Mouse (Mus musculus) limb, embryonic 13.5 days (tissue): Measurements from ENCODE around the gene Sh3gl2. TPM values are rescaled to one million over a fixed set of nuclear protein-coding genes. Genes with fewer than 3 reads are reported as not detected.

Source experiments
- ATAC-seq: fragments of 200-750 bp; cut with Nextera tagmentation; 2 replicates; pipeline ENCODE4 v1.8.0; 2017; ENCODE audit warnings: low read depth, moderate number of reproducible peaks, moderate TSS enrichment; ENCODE audit not compliant: low FRiP score
- H3K27ac ChIP-seq: fragments of 300-500 bp; sonication (generic); 2 replicates; pipeline ENCODE4 v1.5.1; 2015; ENCODE audit warnings: inconsistent platforms, mild to moderate bottlenecking, moderate library complexity
- H3K27me3 ChIP-seq: fragments of 300-500 bp; sonication (generic); 2 replicates; pipeline ENCODE4 v1.6.1; 2015; ENCODE audit warnings: mild to moderate bottlenecking, inconsistent platforms
- H3K36me3 ChIP-seq: fragments of 300-500 bp; sonication (generic); 2 replicates; pipeline ENCODE4 v1.6.1; 2015; ENCODE audit warnings: inconsistent platforms, mild to moderate bottlenecking, moderate library complexity
- H3K4me1 ChIP-seq: fragments of 300-500 bp; sonication (generic); 2 replicates; pipeline ENCODE4 v1.6.1; 2015; ENCODE audit warnings: inconsistent platforms
- H3K4me2 ChIP-seq: fragments of 300-500 bp; sonication (generic); replicated peaks from 2 replicates; pipeline ENCODE4 v1.6.1; 2015; ENCODE audit warnings: inconsistent platforms, mild to moderate bottlenecking, moderate library complexity
- H3K4me3 ChIP-seq: fragments of 300-500 bp; sonication (generic); 2 replicates; pipeline ENCODE4 v1.5.1; 2015; ENCODE audit warnings: moderate library complexity, mild to moderate bottlenecking, inconsistent platforms
- H3K9ac ChIP-seq: fragments of 300-500 bp; sonication (generic); 2 replicates; pipeline ENCODE4 v1.6.1; 2015; ENCODE audit warnings: mild to moderate bottlenecking, inconsistent platforms
- H3K9me3 ChIP-seq: fragments of 300-500 bp; sonication (generic); 2 replicates; pipeline ENCODE4 v1.6.1; 2016; ENCODE audit warnings: inconsistent platforms
- WGBS: fragments of 180-500 bp; shearing (Covaris S2); methylation state at CpG from one replicate; pipeline ENCODE4 v1.1.7; 2015; 5-methylcytosine and 5-hydroxymethylcytosine counted together
- polyA plus RNA-seq: library from polyadenylated mRNA; unstranded; fragments of >200 nt; fragmentation: Nextera tagmentation; extraction: Ambion mirVana; gene quantifications from 2 replicates; pipeline ENCODE4 v1.2.1, GENCODE M21; 2015

Sh3gl2 gene
- polyA plus RNA-seq, 1 experiment from 2014 or later, result 4.0 TPM

GRCm38 (mm10) chr4:85339126-85339525, 134.2 kb downstream of the Sh3gl2 start:
- no peak for ATAC-seq
- WGBS, result 89% methylated on average over 5 of the region's 5 CpGs
- H3K36me3 ChIP-seq, result no peaks in the 10 kb centered on the region

GRCm38 (mm10) chr4:85340686-85341085, 135.8 kb downstream of the Sh3gl2 start:
- no peak overlapping the region for H3K9ac ChIP-seq
- no peaks in the 10 kb centered on the region for H3K9me3 ChIP-seq
- WGBS, result 80% methylated on average over 6 of the region's 6 CpGs
- H3K4me2 ChIP-seq, result no peak overlapping the region
- no peaks in the 10 kb centered on the region for H3K4me1 ChIP-seq
- H3K27ac ChIP-seq, result no peak overlapping the region
- H3K27me3 ChIP-seq, result no peaks in the 10 kb centered on the region
- no peak overlapping the region for H3K4me3 ChIP-seq
- ATAC-seq, result no peak
- no peaks in the 10 kb centered on the region for H3K36me3 ChIP-seq

More at GRCm38 (mm10) chr4:85339126-85339525, 134.2 kb downstream of the Sh3gl2 start:
- Histone ChIP-seq H3K27ac (no peak overlapping the region), H3K9me3 (no peaks in the 10 kb centered on the region), H3K9ac (no peak overlapping the region), H3K4me2 (no peak overlapping the region), H3K27me3 (no peaks in the 10 kb centered on the region), H3K4me1 (no peaks in the 10 kb centered on the region), H3K4me3 (no peak overlapping the region)

GRCm38 (mm10) chr4:85345911-85346310, 141.0 kb downstream of the Sh3gl2 start:
- Histone ChIP-seq H3K4me3 (no peak overlapping the region), H3K27me3 (no peaks in the 10 kb centered on the region), H3K27ac (no peak overlapping the region), H3K9me3 (no peaks in the 10 kb centered on the region), H3K9ac (no peak overlapping the region), H3K4me2 (no peak overlapping the region), H3K36me3 (no peaks in the 10 kb centered on the region), H3K4me1 (no peaks in the 10 kb centered on the region)
- ATAC-seq, result no peak
- 85% methylated on average over 6 of the region's 6 CpGs for WGBS

- ATAC-seq, result no peak
- Histone ChIP-seq H3K9ac (no peak overlapping the region), H3K27ac (no peak overlapping the region), H3K4me1 (no peaks in the 10 kb centered on the region), H3K27me3 (no peaks in the 10 kb centered on the region), H3K4me3 (no peak overlapping the region), H3K4me2 (no peak overlapping the region), H3K36me3 (no peaks in the 10 kb centered on the region), H3K9me3 (no peaks in the 10 kb centered on the region)
- WGBS, result 77% methylated on average over 8 of the region's 8 CpGs
These were observed 143.2 kb downstream of the Sh3gl2 start for GRCm38 (mm10) chr4:85348079-85348643.

- no peak for ATAC-seq
- Histone ChIP-seq H3K9ac (no peak overlapping the region), H3K27me3 (no peaks in the 10 kb centered on the region), H3K4me2 (no peak overlapping the region), H3K4me1 (no peaks in the 10 kb centered on the region), H3K27ac (no peak overlapping the region), H3K4me3 (no peak overlapping the region), H3K36me3 (no peaks in the 10 kb centered on the region), H3K9me3 (no peaks in the 10 kb centered on the region)
- 81% methylated on average over 3 of the region's 3 CpGs for WGBS
These were observed 157.7 kb downstream of the Sh3gl2 start for GRCm38 (mm10) chr4:85362661-85363060.

GRCm38 (mm10) chr4:85363205-85363604, 158.3 kb downstream of the Sh3gl2 start:
- Histone ChIP-seq H3K27me3 (no peaks in the 10 kb centered on the region), H3K4me1 (no peaks in the 10 kb centered on the region), H3K36me3 (no peaks in the 10 kb centered on the region), H3K27ac (no peak overlapping the region), H3K4me2 (no peak overlapping the region), H3K4me3 (no peak overlapping the region), H3K9ac (no peak overlapping the region), H3K9me3 (no peaks in the 10 kb centered on the region)
- WGBS, result 84% methylated on average over 4 of the region's 4 CpGs
- no peak for ATAC-seq

GRCm38 (mm10) chr4:85371036-85371435, 166.1 kb downstream of the Sh3gl2 start:
- no peaks in the 10 kb centered on the region for H3K9me3 ChIP-seq
- no peaks in the 10 kb centered on the region; the same call in 1 of the 2 replicates for H3K27me3 ChIP-seq
- no peak overlapping the region for H3K4me3 ChIP-seq
- ATAC-seq, result no peak
- H3K27ac ChIP-seq, result no peak overlapping the region
- H3K4me2 ChIP-seq, result no peak overlapping the region
- no peaks in the 10 kb centered on the region for H3K4me1 ChIP-seq
- 69% methylated on average over 6 of the region's 6 CpGs for WGBS
- H3K36me3 ChIP-seq, result no peaks in the 10 kb centered on the region
- no peak overlapping the region for H3K9ac ChIP-seq

GRCm38 (mm10) chr4:85374801-85375200, 169.9 kb downstream of the Sh3gl2 start:
- no peak overlapping the region for H3K4me2 ChIP-seq
- H3K36me3 ChIP-seq, result no peaks in the 10 kb centered on the region
- no peaks in the 10 kb centered on the region for H3K4me1 ChIP-seq
- no peak overlapping the region for H3K9ac ChIP-seq
- ATAC-seq, result no peak
- no peaks in the 10 kb centered on the region; the same call in 1 of the 2 replicates for H3K27me3 ChIP-seq
- H3K9me3 ChIP-seq, result no peaks in the 10 kb centered on the region
- H3K4me3 ChIP-seq, result no peak overlapping the region
- no peak overlapping the region for H3K27ac ChIP-seq
- WGBS, result 87% methylated on average over 4 of the region's 4 CpGs

GRCm38 (mm10) chr4:85376187-85376586, 171.3 kb downstream of the Sh3gl2 start:
- Histone ChIP-seq H3K4me3 (no peak overlapping the region), H3K27me3 (no peaks in the 10 kb centered on the region), H3K36me3 (no peaks in the 10 kb centered on the region), H3K27ac (no peak overlapping the region), H3K9ac (no peak overlapping the region), H3K9me3 (no peaks in the 10 kb centered on the region), H3K4me1 (no peaks in the 10 kb centered on the region), H3K4me2 (no peak overlapping the region)
- WGBS, result 89% methylated on average over 6 of the region's 6 CpGs
- ATAC-seq, result no peak

- no peak overlapping the region for H3K4me2 ChIP-seq
- H3K4me1 ChIP-seq, result no peaks in the 10 kb centered on the region
- no peaks in the 10 kb centered on the region for H3K36me3 ChIP-seq
- H3K27me3 ChIP-seq, result no peaks in the 10 kb centered on the region
- H3K9ac ChIP-seq, result no peak overlapping the region
- H3K9me3 ChIP-seq, result no peaks in the 10 kb centered on the region
- H3K4me3 ChIP-seq, result no peak overlapping the region
- no peak overlapping the region for H3K27ac ChIP-seq
- 91% methylated on average over 5 of the region's 5 CpGs for WGBS
- ATAC-seq, result no peak
These were observed 171.7 kb downstream of the Sh3gl2 start for GRCm38 (mm10) chr4:85376610-85377009.

GRCm38 (mm10) chr4:85385241-85385640, 180.3 kb downstream of the Sh3gl2 start:
- no peak overlapping the region for H3K27ac ChIP-seq
- H3K36me3 ChIP-seq, result no peaks in the 10 kb centered on the region
- no peaks in the 10 kb centered on the region for H3K9me3 ChIP-seq
- 87% methylated on average over 5 of the region's 5 CpGs for WGBS
- H3K4me1 ChIP-seq, result no peaks in the 10 kb centered on the region
- no peak overlapping the region for H3K4me3 ChIP-seq
- no peak overlapping the region for H3K9ac ChIP-seq
- H3K4me2 ChIP-seq, result no peak overlapping the region
- H3K27me3 ChIP-seq, result no peaks in the 10 kb centered on the region
- ATAC-seq, result no peak

GRCm38 (mm10) chr4:85387676-85388075, 182.8 kb downstream of the Sh3gl2 start:
- Histone ChIP-seq H3K4me1 (no peaks in the 10 kb centered on the region), H3K9ac (no peak overlapping the region), H3K9me3 (no peaks in the 10 kb centered on the region), H3K27me3 (no peaks in the 10 kb centered on the region), H3K4me3 (no peak overlapping the region), H3K27ac (no peak overlapping the region), H3K4me2 (no peak overlapping the region), H3K36me3 (no peaks in the 10 kb centered on the region)
- 95% methylated on average over 6 of the region's 6 CpGs for WGBS
- ATAC-seq, result no peak

- ATAC-seq, result no peak
- Histone ChIP-seq H3K27me3 (no peaks in the 10 kb centered on the region), H3K27ac (no peak overlapping the region), H3K4me2 (no peak overlapping the region), H3K4me3 (no peak overlapping the region), H3K9me3 (no peaks in the 10 kb centered on the region), H3K36me3 (no peaks in the 10 kb centered on the region), H3K9ac (no peak overlapping the region), H3K4me1 (no peaks in the 10 kb centered on the region)
- 38% methylated on average over 1 of the region's 1 CpGs for WGBS
These were observed 186.9 kb downstream of the Sh3gl2 start for GRCm38 (mm10) chr4:85391795-85392194.
